In genomic region chr10:117844782-117845596, GRCm38 (mm10) we compare ENCODE assay signal across 8 mouse cellular contexts. TPM values are rescaled to one million over a fixed set of nuclear protein-coding genes. Genes with fewer than 3 reads are reported as not detected.
DNase-seq lines count a peak whose midpoint lies in the region; ATAC-seq and TF ChIP-seq lines count a peak whose summit lies in the region.

No protein-coding gene starts in this region.

- TF ChIP-seq POLR2A in brain, embryonic 14.5 days (IDR thresholded peaks at IDR 0.05; ENCODE audit: borderline replicate concordance, extremely low read depth, insufficient read depth, insufficient read length, poor library complexity, severe bottlenecking), result no peak

- peak; percentile 33 for ATAC-seq in heart, embryonic 14.5 days (ENCODE audit: insufficient number of reproducible peaks, insufficient read depth, low FRiP score, low read depth)
- ATAC-seq in liver, embryonic 15.5 days (ENCODE audit: insufficient read depth), result peak; percentile 29
- peak; percentile 45 for ATAC-seq in stomach, embryonic 15.5 days (ENCODE audit: insufficient read depth, low FRiP score, low read depth)

- peak overlapping the region; percentile 85 to 96 for H3K4me3 ChIP-seq in heart, embryonic 14.5 days (ENCODE audit: control insufficient read depth in 1 of 2, insufficient read depth in 1 of 2, low read depth in 1 of 2, low read length in 2 of 2)
- H3K4me3 ChIP-seq in liver, embryonic 15.5 days (replicated peaks), result peak overlapping the region; percentile 91
- H3K4me3 ChIP-seq in stomach, embryonic 15.5 days (replicated peaks), result peak overlapping the region; percentile 91

- DNase-seq in CD4-positive, CD25-positive, alpha-beta regulatory T cell, adult 2 months (ENCODE audit: low read depth, low spot score), result peak; percentile 76
- peak; percentile 77 for DNase-seq in brain, embryonic 14.5 days (ENCODE audit: low read depth)
- DNase-seq in fibroblast of lung, adult 2 months (ENCODE audit: low read depth), result peak; percentile 36
- DNase-seq in kidney, postnatal 10 days, result peak; percentile 82
- peak; percentile 70 for DNase-seq in neural tube, embryonic 10.5 days (ENCODE audit: extremely low spot score, low spot score)

- no peaks in the 10 kb centered on the region for H3K9me3 ChIP-seq in heart, embryonic 14.5 days (ENCODE audit: control insufficient read depth, low read length)
- H3K9me3 ChIP-seq in liver, embryonic 15.5 days (replicated peaks), result no peaks in the 10 kb centered on the region
- no peaks in the 10 kb centered on the region for H3K9me3 ChIP-seq in stomach, embryonic 15.5 days

- WGBS in heart, embryonic 14.5 days, result 1% methylated on average over 40 of the region's 52 CpGs
- WGBS in liver, embryonic 15.5 days (ENCODE audit: insufficient replicate concordance), result 1% methylated on average over 50 of the region's 52 CpGs
- under 1% methylated on average over 47 of the region's 52 CpGs for WGBS in stomach, embryonic 15.5 days

- H3K4me1 ChIP-seq in heart, embryonic 14.5 days (ENCODE audit: control insufficient read depth in 2 of 2, insufficient read depth in 2 of 2, low read length in 2 of 2), result peaks cover 3 to 39% of the 10 kb centered on the region in 2 experiments
- H3K4me1 ChIP-seq in liver, embryonic 15.5 days (replicated peaks), result peaks cover 36% of the 10 kb centered on the region
- H3K4me1 ChIP-seq in stomach, embryonic 15.5 days, result peaks cover 20% of the 10 kb centered on the region

- H3K27me3 ChIP-seq in heart, embryonic 14.5 days (ENCODE audit: control insufficient read depth, insufficient read depth, low read length), result no peaks in the 10 kb centered on the region
- H3K27me3 ChIP-seq in liver, embryonic 15.5 days, result peaks cover 9% of the 10 kb centered on the region
- no peaks in the 10 kb centered on the region for H3K27me3 ChIP-seq in stomach, embryonic 15.5 days (replicated peaks)

- peak overlapping the region; percentile 88 to 98 for H3K27ac ChIP-seq in heart, embryonic 14.5 days (replicated peaks in 1 of 2; ENCODE audit: control insufficient read depth in 1 of 2, insufficient read depth in 1 of 2, low read depth in 2 of 2, low read length in 2 of 2)
- peak overlapping the region; percentile 96 for H3K27ac ChIP-seq in liver, embryonic 15.5 days (replicated peaks)
- peak overlapping the region; percentile 99 for H3K27ac ChIP-seq in stomach, embryonic 15.5 days

- no peak for TF ChIP-seq CTCF in brain, embryonic 14.5 days (IDR thresholded peaks at IDR 0.05; ENCODE audit: borderline replicate concordance, extremely low read depth, insufficient read depth, insufficient read length)

- no peaks in the 10 kb centered on the region for H3K36me3 ChIP-seq in heart, embryonic 14.5 days (ENCODE audit: control insufficient read depth, insufficient read depth, low read length)
- no peaks in the 10 kb centered on the region for H3K36me3 ChIP-seq in liver, embryonic 15.5 days (replicated peaks)
- H3K36me3 ChIP-seq in stomach, embryonic 15.5 days, result no peaks in the 10 kb centered on the region

- H3K9ac ChIP-seq in heart, embryonic 14.5 days (ENCODE audit: low read length), result peak overlapping the region; percentile 99
- peak overlapping the region; percentile 97 for H3K9ac ChIP-seq in liver, embryonic 15.5 days
- H3K9ac ChIP-seq in stomach, embryonic 15.5 days, result peak overlapping the region; percentile 95

- H3K4me2 ChIP-seq in heart, embryonic 14.5 days (ENCODE audit: low read length), result peak overlapping the region; percentile 74
- peak overlapping the region; percentile 96 for H3K4me2 ChIP-seq in liver, embryonic 15.5 days
- peak overlapping the region; percentile 54 for H3K4me2 ChIP-seq in stomach, embryonic 15.5 days

RNA-seq across cellular contexts. Expression of gene Rap1b, which starts 0.8 kb away (rescaled TPM):
- polyA plus RNA-seq in brain, embryonic 14.5 days (2012; rRNA removed), result 67.6 and 87.0 TPM in 2 replicates
- 133 and 143 TPM in 2 replicates for polyA plus RNA-seq in heart, embryonic 14.5 days (2014; fragmentation: Nextera tagmentation; extraction: Ambion mirVana)
- 97.7 and 100 TPM in 2 replicates for polyA plus RNA-seq in liver, embryonic 15.5 days (2015; fragmentation: Nextera tagmentation; extraction: Ambion mirVana)
- 177 and 188 TPM in 2 replicates for polyA plus RNA-seq in stomach, embryonic 15.5 days (2015; fragmentation: Nextera tagmentation; extraction: Ambion mirVana)

RNA-seq across cellular contexts. Expression of gene Nup107, which starts 52.5 kb away (rescaled TPM):
- polyA plus RNA-seq in brain, embryonic 14.5 days (2012; rRNA removed), result 29.6 and 39.0 TPM in 2 replicates
- polyA plus RNA-seq in heart, embryonic 14.5 days (2014; fragmentation: Nextera tagmentation; extraction: Ambion mirVana), result 41.0 and 42.5 TPM in 2 replicates
- 33.0 and 33.4 TPM in 2 replicates for polyA plus RNA-seq in liver, embryonic 15.5 days (2015; fragmentation: Nextera tagmentation; extraction: Ambion mirVana)
- 53.3 and 64.8 TPM in 2 replicates for polyA plus RNA-seq in stomach, embryonic 15.5 days (2015; fragmentation: Nextera tagmentation; extraction: Ambion mirVana)

Comparison
In these comparisons a context has a peak if more than half of its experiments do, and no peak if none do; other contexts are left out.
1. Peak in every context shown above with its lines: DNase-seq, ATAC-seq, H3K4me3 ChIP-seq and H3K27ac ChIP-seq.